In genomic region chr9:58155366-58155765, GRCm38 (mm10) we compare ENCODE assay signal across 8 mouse cellular contexts. TPM values are rescaled to one million over a fixed set of nuclear protein-coding genes. Genes with fewer than 3 reads are reported as not detected.
DNase-seq lines count a peak whose midpoint lies in the region; TF ChIP-seq lines count a peak whose summit lies in the region.

No protein-coding gene starts in this region.

- H3ac ChIP-seq in myocyte (ENCODE audit: control insufficient read depth, insufficient read length), result no peak overlapping the region

- no peak overlapping the region for H3K27ac ChIP-seq in kidney, adult 2 months (ENCODE audit: insufficient read depth, low read depth, low read length)

- DNase-seq in cerebellum, postnatal 14 days, result peak; percentile 62 to 80
- DNase-seq in cerebellum, adult 11 months, result no peak
- peak; percentile 65 for DNase-seq in right cerebral cortex, postnatal 14 days
- DNase-seq in right cerebral cortex, postnatal 25 days, result no peak
- peak; percentile 43 for DNase-seq in kidney, adult 2 months
- no peak for DNase-seq in left cerebral cortex, postnatal 36 days (ENCODE audit: low spot score in 2 of 2)
- DNase-seq in left cerebral cortex, adult 11 months (ENCODE audit: low spot score), result no peak

- H3K36me3 ChIP-seq in kidney, adult 2 months (ENCODE audit: control insufficient read depth, insufficient read depth, low read length), result no peaks in the 10 kb centered on the region
- no peaks in the 10 kb centered on the region for H3K36me3 ChIP-seq in myocyte (ENCODE audit: control insufficient read depth, insufficient read depth)

- no peaks in the 10 kb centered on the region for H3K79me2 ChIP-seq in myocyte (ENCODE audit: control insufficient read depth, insufficient read depth)

- no peak for TF ChIP-seq POLR2A in kidney, adult 2 months (IDR thresholded peaks at IDR 0.05; ENCODE audit: low read depth, low read length)
- no peak for TF ChIP-seq POLR2A in myocyte (IDR thresholded peaks at IDR 0.05; ENCODE audit: insufficient read length, low read depth)

- no peak for TF ChIP-seq CTCF in kidney, adult 2 months (conservative IDR thresholded peaks at IDR 0.05; ENCODE audit: insufficient read depth, insufficient read length, low read depth, low read length)

- H3K4me1 ChIP-seq in kidney, adult 2 months (ENCODE audit: control insufficient read depth, insufficient read depth, low read length), result no peaks in the 10 kb centered on the region

- intact Hi-C loops in left cerebral cortex, postnatal 36 days (cut with DNase I), result no loop called here

- WGBS in kidney, adult 2 months, result 54% methylated on average over 3 of the region's 3 CpGs

- no peaks in the 10 kb centered on the region for H3K27me3 ChIP-seq in kidney, adult 2 months (replicated peaks; ENCODE audit: control insufficient read depth, insufficient read depth, low read length)
- no peaks in the 10 kb centered on the region for H3K27me3 ChIP-seq in myocyte (ENCODE audit: control insufficient read depth, insufficient read depth, insufficient read length)

- H3K4me3 ChIP-seq in kidney, adult 2 months (ENCODE audit: insufficient read depth, low read depth, low read length), result no peak overlapping the region
- no peak overlapping the region for H3K4me3 ChIP-seq in myocyte

- H3K4me2 ChIP-seq in myocyte (ENCODE audit: low read depth), result peak overlapping the region; percentile 12

TF ChIP-seq in myocyte, 11 proteins besides CTCF, POLR2A, EP300 and RAD21:
- TF ChIP-seq MYOD1 (IDR thresholded peaks at IDR 0.05; ENCODE audit: control insufficient read depth in 1 of 3, insufficient read length in 2 of 3, low read depth in 2 of 3) (peak in 2 of 3 experiments; percentile 77 to 82), MYOG (IDR thresholded peaks at IDR 0.05; ENCODE audit: control insufficient read depth in 1 of 3, insufficient read depth in 1 of 3, insufficient read length in 2 of 3, low read depth in 2 of 3) (peak in 1 of 3 experiments; percentile 42), USF1 (IDR thresholded peaks at IDR 0.05; ENCODE audit: low read depth) (no peak)

RNA-seq across cellular contexts. Expression of gene Ccdc33, which starts 36.7 kb away (rescaled TPM):
- polyA plus RNA-seq in kidney, adult 2 months (2012; rRNA removed), result 0.18 TPM in 1 of 2 replicates, not detected in the other
- not detected for polyA plus RNA-seq in myocyte (2012; fragmentation: generic; extraction: Trizol)
- total RNA-seq in left cerebral cortex, postnatal 36 days (2021), result 1 to 10 TPM in 1 of 2 experiments, under 1 TPM in 1; 0.49 to 1.1 TPM

RNA-seq across cellular contexts. Expression of gene Islr, which starts 48.7 kb away (rescaled TPM):
- polyA plus RNA-seq in kidney, adult 2 months (2012; rRNA removed), result 32.0 and 41.7 TPM in 2 replicates
- 30.3 TPM for polyA plus RNA-seq in myocyte (2012; fragmentation: generic; extraction: Trizol)
- 10 to 100 TPM; 13.8 to 16.8 TPM for total RNA-seq in left cerebral cortex, postnatal 36 days (2021)

RNA-seq across cellular contexts. Expression of gene Islr2, which starts 48.8 kb away (rescaled TPM):
- polyA plus RNA-seq in kidney, adult 2 months (2012; rRNA removed), result 0.75 and 1.7 TPM in 2 replicates
- 0.32 TPM for polyA plus RNA-seq in myocyte (2012; fragmentation: generic; extraction: Trizol)
- 10 to 100 TPM; 75.1 to 80.7 TPM for total RNA-seq in left cerebral cortex, postnatal 36 days (2021)

Comparison
In these comparisons a context has a peak if more than half of its experiments do, and no peak if none do; other contexts are left out.
1. DNase-seq: peak in cerebellum, postnatal 14 days (2 of 2), right cerebral cortex, postnatal 14 days (single experiment) and kidney, adult 2 months (single experiment); none in cerebellum, adult 11 months (single experiment), right cerebral cortex, postnatal 25 days (single experiment), left cerebral cortex, postnatal 36 days (0 of 2) and left cerebral cortex, adult 11 months (single experiment).